Mouse (Mus musculus): ENCODE results near the gene Has3. TPM values are rescaled to one million over a fixed set of nuclear protein-coding genes. Genes with fewer than 3 reads are reported as not detected.
A peak's percentile ranks its signal among the peaks of the same experiment; 100 is the strongest.
"Not testable (repeated sequence)": the region's sequence is repeated elsewhere in the genome, so short reads cannot be mapped to it uniquely, and the experiment has no call there.

The Has3 gene
- total RNA-seq, 4 experiments from 2014 or later, result 0.65 to 0.94 (median 0.75) TPM

- not testable (repeated sequence) for DNase-seq (ENCODE audit: low spot score in 2 of 2)
These were observed 14.9 kb downstream of the Has3 start for GRCm38 (mm10) chr8:106884826-106885400.

GRCm38 (mm10) chr8:106887336-106888189 is 17.5 kb downstream of the Has3 start:
- DNase-seq (ENCODE audit: low spot score in 2 of 2), result peak; percentile 43 to 50

GRCm38 (mm10) chr8:106888803-106889202 is 18.8 kb downstream of the Has3 start:
- no peak for DNase-seq (ENCODE audit: low spot score in 2 of 2)

GRCm38 (mm10) chr8:106892210-106892805 is 22.3 kb downstream of the Has3 start:
- no peak for DNase-seq (ENCODE audit: low spot score in 2 of 2)

GRCm38 (mm10) chr8:106892806-106893451 is 22.9 kb downstream of the Has3 start:
- peak in 1 of 2 experiments; percentile 23 for DNase-seq (ENCODE audit: low spot score in 2 of 2)

DNA sequence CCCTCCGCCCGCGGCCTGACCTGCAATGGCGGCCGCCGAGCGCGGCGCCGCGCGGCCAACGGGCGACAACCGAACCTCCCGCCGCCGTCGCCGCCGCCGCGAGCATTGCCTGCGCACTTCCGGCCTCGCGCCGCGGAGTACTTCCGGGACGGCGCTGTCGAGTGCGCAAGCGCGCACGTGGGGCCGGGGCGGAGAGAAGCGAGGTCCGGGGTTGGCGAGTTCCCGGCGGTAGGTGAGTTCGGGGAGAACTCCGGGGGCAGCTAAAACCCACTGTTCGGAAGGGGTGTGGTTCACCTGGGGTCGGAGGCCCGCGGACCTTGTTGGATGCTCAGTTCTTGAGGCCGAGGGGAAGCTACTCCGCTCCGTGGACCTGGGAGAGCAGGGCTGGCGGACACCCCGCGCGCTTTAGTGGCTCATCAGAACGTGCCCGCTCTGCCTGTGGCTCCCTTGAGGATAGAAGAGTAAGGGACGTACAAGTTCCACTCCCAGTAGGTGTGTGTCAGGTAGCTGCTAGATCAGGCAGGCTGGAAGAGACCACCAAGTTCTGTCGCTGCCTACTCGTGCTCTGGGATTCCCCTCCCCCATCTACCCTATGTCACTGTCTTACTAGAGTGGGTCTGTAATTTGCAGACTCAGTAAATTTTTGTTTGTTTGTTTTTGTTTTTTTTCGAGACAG is 23.6 kb downstream of the Has3 start, which contains the start of gene Utp4:
Gene Utp4 (plus strand): TSS at position 156 of the 676 bp plus-strand sequence.
- peak; percentile 62 to 79 for DNase-seq (ENCODE audit: low spot score in 2 of 2)

DNA sequence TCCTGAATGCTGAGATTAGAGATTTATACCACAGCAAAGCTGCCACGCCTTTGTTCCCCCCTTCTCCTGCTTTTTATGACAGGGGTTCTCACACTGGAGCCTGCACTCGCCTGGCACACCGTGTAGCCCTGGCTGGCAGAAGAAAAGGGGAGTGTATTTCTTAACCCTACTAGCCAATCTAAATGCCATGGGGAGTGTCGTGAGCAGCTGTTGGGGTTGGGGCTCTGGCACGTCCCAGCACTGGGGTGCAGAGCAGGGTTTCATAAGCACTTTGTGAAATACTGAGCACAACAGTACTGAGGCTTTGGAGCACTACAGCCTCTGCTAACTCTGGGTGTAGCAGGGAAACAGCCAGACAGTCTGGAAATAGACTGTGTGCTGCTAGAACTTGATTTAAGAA is 29.4 kb downstream of the Has3 start:
- DNase-seq (ENCODE audit: low spot score in 2 of 2), result no peak

DNA sequence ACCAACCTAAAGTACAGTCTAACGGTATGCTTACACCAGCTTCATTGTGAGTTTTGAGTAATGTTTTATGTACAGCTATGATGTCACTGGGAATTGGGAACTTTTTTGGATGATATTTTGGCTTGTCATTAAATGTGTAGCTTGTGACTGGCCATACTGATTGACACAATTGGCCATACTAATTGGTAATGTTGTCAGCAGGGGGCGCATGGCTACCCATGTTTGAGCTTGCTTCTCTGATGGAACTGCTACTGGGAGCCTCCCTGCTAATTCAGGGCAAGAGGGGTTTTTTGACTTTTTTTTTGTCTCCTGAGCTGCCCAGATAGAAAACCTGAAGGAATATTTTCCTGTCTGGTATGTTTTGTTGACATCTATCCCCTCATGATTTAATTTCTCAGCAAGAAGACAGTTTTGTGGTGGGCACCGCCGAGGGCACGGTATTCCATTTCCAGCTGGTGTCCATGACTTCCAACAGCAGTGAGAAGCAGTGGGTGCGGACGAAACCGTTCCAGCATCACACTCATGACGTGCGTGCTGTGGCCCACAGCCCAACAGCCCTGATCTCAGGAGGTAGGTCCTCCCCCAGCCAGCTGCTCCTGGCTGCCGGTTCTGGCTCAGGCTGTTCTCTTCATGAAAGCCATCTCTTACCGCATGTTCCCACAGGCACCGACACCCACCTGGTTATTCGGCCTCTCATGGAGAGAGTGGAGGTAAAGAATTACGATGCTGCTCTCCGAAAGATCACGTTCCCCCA is 35.9 kb downstream of the Has3 start:
- peak; percentile 40 to 60 for DNase-seq (ENCODE audit: low spot score in 2 of 2)

DNA sequence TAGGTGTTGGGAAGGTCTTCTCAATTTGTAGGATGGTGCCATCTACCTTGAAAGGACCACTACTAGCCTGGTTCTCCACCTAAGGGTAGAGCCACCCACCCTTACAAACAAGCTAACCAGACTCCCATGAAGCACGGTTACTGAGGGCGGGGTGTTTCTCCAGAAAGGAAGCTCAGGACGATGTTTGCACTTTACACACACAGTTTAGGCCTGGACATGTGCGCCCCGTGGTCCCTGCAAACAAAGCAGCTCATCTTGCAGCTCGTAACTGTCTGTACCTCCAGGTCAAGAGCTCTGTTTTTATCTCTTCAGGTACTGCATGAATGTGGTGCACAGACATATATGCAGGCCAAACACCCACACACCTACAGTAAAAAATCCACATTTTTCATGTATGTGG is 36.6 kb downstream of the Has3 start:
- no peak for DNase-seq (ENCODE audit: low spot score in 2 of 2)

GRCm38 (mm10) chr8:106907450-106907849 is 37.4 kb downstream of the Has3 start:
- no peak for DNase-seq (ENCODE audit: low spot score in 2 of 2)

DNA sequence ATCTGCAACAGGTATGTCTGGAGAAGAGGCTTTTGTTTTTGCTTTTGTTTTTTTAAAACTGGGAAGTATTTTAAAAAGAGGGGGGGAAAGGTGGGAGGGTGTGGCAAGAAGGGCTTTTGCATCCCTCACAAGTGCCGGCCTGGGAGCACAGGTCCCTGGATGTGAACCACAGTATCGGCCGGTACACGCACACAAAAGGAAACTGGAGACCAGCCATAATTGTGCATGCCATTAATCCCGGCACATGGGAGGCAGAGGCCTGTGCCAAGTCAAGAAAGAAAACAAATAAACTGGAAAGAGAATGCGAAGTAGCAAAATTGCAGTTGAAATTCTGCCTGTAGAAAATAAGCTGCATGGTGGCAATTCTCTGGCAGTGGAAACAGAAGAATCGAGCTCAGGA is 38.2 kb downstream of the Has3 start:
- no peak for DNase-seq (ENCODE audit: low spot score in 2 of 2)

- DNase-seq (ENCODE audit: low spot score in 2 of 2), result no peak
These were observed 43.6 kb downstream of the Has3 start for GRCm38 (mm10) chr8:106913631-106914030.

DNA sequence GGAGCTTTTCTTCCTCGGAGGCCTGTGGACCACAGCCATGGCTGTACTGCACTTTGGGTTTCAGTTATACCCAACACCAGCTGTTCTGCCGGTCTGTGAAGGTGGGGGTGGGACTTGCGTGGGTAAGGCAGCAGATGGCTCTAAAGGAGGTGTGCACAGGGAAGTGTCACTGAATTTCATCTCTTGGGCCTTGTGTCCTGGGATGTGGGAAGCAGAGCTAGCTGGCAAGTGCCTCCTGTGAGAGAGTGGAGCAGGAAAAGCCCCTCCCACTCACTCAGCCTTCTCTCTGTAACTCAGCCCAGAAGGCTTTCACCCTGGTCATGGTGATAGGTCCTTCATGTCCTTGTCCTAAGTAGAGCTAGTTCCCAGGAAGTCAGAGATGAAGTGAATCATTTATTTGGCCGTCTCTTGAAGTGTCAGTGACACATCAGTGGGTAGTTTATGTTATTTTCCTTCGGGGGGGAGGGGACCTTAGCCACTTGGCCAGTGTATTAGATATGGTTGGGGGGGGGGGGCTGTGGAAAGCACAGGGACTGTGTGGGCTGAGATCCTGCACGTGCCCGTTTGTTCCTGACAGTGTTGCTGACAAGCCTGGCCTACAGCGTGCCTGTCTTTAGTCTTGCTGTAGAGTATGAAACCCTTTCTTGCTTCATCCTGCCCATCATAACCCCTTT is 49.8 kb downstream of the Has3 start:
- DNase-seq (ENCODE audit: low spot score in 2 of 2), result no peak

- no peak for DNase-seq (ENCODE audit: low spot score in 2 of 2)
These were observed 50.3 kb downstream of the Has3 start for GRCm38 (mm10) chr8:106920395-106920741.

- no peak for DNase-seq (ENCODE audit: low spot score in 2 of 2)
These were observed 54.0 kb downstream of the Has3 start for GRCm38 (mm10) chr8:106924057-106924456.

- peak in 1 of 2 experiments; percentile 17 for DNase-seq (ENCODE audit: low spot score in 2 of 2)
These were observed 54.9 kb downstream of the Has3 start for GRCm38 (mm10) chr8:106924904-106925349.

DNA sequence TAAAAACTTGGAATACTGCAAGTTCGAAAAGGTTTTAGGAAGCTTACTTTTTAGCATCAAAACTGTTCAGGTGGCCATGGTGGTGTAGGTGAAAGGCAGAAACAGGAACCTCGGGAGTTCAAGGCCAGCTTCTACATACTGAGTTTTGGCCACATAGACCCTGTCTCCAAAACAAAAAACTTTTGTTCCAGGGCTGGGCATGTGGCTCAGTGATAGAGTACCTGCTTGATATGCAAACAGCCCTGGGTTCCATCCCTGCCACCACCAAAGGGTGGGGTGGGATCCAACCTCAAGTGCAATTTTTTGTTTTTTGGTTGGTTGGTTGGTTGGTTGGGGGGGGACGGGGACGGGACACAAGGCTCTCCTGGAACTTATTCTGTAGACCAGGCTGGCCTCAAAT is 55.4 kb downstream of the Has3 start:
- no peak for DNase-seq (ENCODE audit: low spot score in 2 of 2)

DNA sequence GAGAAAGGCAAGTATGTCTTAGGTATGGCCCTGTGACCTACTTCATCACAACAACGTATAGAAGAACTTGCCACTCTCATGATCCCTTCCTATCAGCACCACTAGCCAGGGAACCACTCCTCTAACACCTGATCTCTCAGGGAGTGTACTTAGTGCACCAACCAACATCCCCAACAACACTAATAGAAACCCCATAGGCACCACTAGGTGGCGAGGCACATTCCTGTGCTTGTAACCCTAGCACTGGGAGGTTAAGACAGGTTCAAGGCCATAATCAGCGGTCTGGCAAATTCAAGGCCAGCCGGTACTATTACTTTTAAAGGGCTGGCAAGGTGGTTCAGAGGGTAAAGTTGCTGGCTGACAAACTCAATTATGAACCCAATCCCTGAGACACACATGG is 57.2 kb downstream of the Has3 start:
- DNase-seq (ENCODE audit: low spot score in 2 of 2), result no peak

DNA sequence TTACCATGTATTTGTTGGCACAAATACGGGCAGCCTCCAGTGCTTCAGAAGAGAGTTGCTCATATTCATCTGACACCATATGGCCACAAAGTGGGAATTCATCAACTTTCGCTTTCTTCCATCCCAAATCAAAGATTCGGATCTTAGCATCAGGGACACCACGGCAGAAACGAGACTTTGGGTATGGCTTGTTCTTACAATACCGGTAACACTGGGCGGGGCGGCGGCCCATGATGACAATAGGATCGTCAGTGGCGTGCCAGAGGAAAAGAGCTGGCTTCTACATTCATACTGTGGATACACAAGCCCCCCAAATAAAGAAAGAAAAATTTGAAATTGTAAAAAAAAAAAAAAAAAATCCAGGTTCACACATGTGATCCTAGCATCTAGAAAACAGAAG is 58.1 kb downstream of the Has3 start:
- not testable (repeated sequence) for DNase-seq (ENCODE audit: low spot score in 2 of 2)
